ENCODE assay signal across 25 mouse cellular contexts in genomic region chr7:107535311-107535710, GRCm38 (mm10). TPM values are rescaled to one million over a fixed set of nuclear protein-coding genes. Genes with fewer than 3 reads are reported as not detected.
"Had no signal": no experiment of that assay in that cellular context is flagged by ENCODE, and none has a peak within 500 bp of the region (broad histone marks: within the 10 kb centered on the region; RNA-seq: fewer than 3 reads in every experiment).

No protein-coding gene starts in this region.

- H3K9ac ChIP-seq: heart, embryonic 12.5 days; hindbrain, embryonic 12.5 days; hindbrain, embryonic 14.5 days; intestine, embryonic 15.5 days; limb, embryonic 12.5 days; liver, embryonic 12.5 days; liver, embryonic 14.5 days had no signal

- H3K4me3 ChIP-seq: heart, embryonic 10.5 days; heart, embryonic 12.5 days; hindbrain, embryonic 10.5 days; hindbrain, embryonic 12.5 days; intestine, embryonic 15.5 days; layer of hippocampus, adult 2 months; left cerebral cortex, adult 2 months; limb, embryonic 10.5 days; limb, embryonic 12.5 days; liver, embryonic 12.5 days had no signal

- DNase-seq: gastrocnemius, postnatal 14 days; gastrocnemius, postnatal 36 days; heart, adult 11 months; heart, postnatal 10 days; heart, postnatal 4 days; kidney, adult 18-20 months; kidney, adult 8-10 months; kidney, postnatal 10 days; kidney, postnatal 25 days; kidney, postnatal 4 days had no signal

- H3K27me3 ChIP-seq: heart, embryonic 12.5 days; hindbrain, embryonic 12.5 days; intestine, embryonic 15.5 days; limb, embryonic 12.5 days; liver, embryonic 12.5 days had no signal

- H3K9me3 ChIP-seq: heart, embryonic 10.5 days; hindbrain, embryonic 10.5 days; hindbrain, embryonic 12.5 days; intestine, embryonic 15.5 days; limb, embryonic 10.5 days; liver, embryonic 12.5 days had no signal

- H3K4me2 ChIP-seq: heart, embryonic 12.5 days; hindbrain, embryonic 12.5 days; hindbrain, embryonic 14.5 days; intestine, embryonic 15.5 days; limb, embryonic 12.5 days; liver, embryonic 12.5 days had no signal

- H3K27ac ChIP-seq: heart, embryonic 10.5 days; hindbrain, embryonic 10.5 days; hindbrain, embryonic 12.5 days; hindbrain, embryonic 14.5 days; intestine, embryonic 15.5 days; layer of hippocampus, adult 2 months; left cerebral cortex, adult 2 months; limb, embryonic 10.5 days; limb, embryonic 12.5 days; liver, embryonic 12.5 days; liver, embryonic 14.5 days had no signal

- H3K4me1 ChIP-seq: hindbrain, embryonic 10.5 days; hindbrain, embryonic 12.5 days; intestine, embryonic 15.5 days; limb, embryonic 10.5 days; limb, embryonic 12.5 days; liver, embryonic 12.5 days had no signal

- H3K36me3 ChIP-seq: heart, embryonic 10.5 days; heart, embryonic 12.5 days; hindbrain, embryonic 10.5 days; hindbrain, embryonic 12.5 days; intestine, embryonic 15.5 days; limb, embryonic 10.5 days; limb, embryonic 12.5 days; liver, embryonic 12.5 days had no signal

- ATAC-seq: hindbrain, embryonic 16.5 days; inflammation-experienced regulatory T-cells, adult 6 months; intestine, embryonic 15.5 days; intestine, postnatal 0 days; liver, embryonic 12.5 days had no signal

RNA-seq across cellular contexts. Expression of gene Olfml1, which starts 31.9 kb away (rescaled TPM):
- polyA plus RNA-seq: inflammation-experienced regulatory T-cells, adult 6 months had no signal
